Mouse (Mus musculus) erythroblast, embryonic 14.5 days (primary cell): ENCODE results near the gene Copa. TPM values are rescaled to one million over a fixed set of nuclear protein-coding genes. Genes with fewer than 3 reads are reported as not detected.

Experiments used
- H3K27me3 ChIP-seq: 2 replicates; pipeline ENCODE4 v1.6.1; 2012; ENCODE audit warnings: inconsistent platforms; ENCODE audit not compliant: control insufficient read depth
- H3K36me3 ChIP-seq: 2 replicates; pipeline ENCODE4 v1.6.1; 2012; ENCODE audit warnings: mild to moderate bottlenecking, inconsistent platforms; ENCODE audit not compliant: control insufficient read depth
- H3K4me1 ChIP-seq: 2 replicates; pipeline ENCODE4 v1.6.1; 2012; ENCODE audit warnings: inconsistent platforms; ENCODE audit not compliant: control insufficient read depth
- H3K4me3 ChIP-seq: replicated peaks from 2 replicates; pipeline ENCODE3; 2012; ENCODE audit warnings: moderate library complexity, mild to moderate bottlenecking, inconsistent platforms
- H3K9me3 ChIP-seq: 2 replicates; pipeline ENCODE4 v1.6.1; 2012; ENCODE audit warnings: low read length, inconsistent platforms, mixed read lengths; ENCODE audit not compliant: control insufficient read depth
- GATA1 ChIP-seq: IDR thresholded peaks from 2 replicates; pipeline ENCODE4 v1.6.1; 2012; ENCODE audit warnings: low read length, inconsistent platforms, mixed read lengths
- TAL1 ChIP-seq: IDR thresholded peaks from 3 replicates; pipeline ENCODE4 v1.6.1; 2012; ENCODE audit warnings: low read length, inconsistent platforms, mixed read lengths
- polyA plus RNA-seq: library from polyadenylated mRNA; stranded (reverse); fragments of >175 nt; gene quantifications from 2 replicates; pipeline ENCODE4 v1.2.3, GENCODE M21; 2012

Copa gene
- polyA plus RNA-seq, 1 experiment: 0.78 TPM

DNA sequence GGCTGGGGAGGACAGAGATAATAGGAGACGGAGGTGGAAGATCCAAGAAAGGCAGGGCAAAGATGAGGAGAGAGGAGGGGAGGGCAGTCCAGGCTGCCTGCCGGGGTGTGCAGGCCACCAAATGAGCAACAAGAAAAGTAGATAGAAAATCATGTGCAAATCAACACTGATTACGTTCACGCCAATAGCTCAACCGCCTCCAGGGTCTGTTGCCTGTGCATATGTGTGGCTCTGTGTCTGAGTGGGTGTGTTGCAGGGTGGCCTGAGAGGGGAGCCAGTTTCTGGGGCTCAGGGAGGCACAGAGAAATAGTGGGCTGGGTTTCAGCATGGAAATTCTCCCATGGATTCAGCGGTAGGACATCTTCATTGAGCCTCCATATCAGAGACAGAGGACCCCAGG is 24.0 kb upstream of the Copa start:
- H3K9me3 ChIP-seq: no peaks in the 10 kb centered on the region
- H3K36me3 ChIP-seq: no peaks in the 10 kb centered on the region
- H3K4me1 ChIP-seq: no peaks in the 10 kb centered on the region
- no peak overlapping the region for H3K4me3 ChIP-seq
- H3K27me3 ChIP-seq: peaks cover 40% of the 10 kb centered on the region
- TF ChIP-seq GATA1: no peak
- no peak for TF ChIP-seq TAL1

DNA sequence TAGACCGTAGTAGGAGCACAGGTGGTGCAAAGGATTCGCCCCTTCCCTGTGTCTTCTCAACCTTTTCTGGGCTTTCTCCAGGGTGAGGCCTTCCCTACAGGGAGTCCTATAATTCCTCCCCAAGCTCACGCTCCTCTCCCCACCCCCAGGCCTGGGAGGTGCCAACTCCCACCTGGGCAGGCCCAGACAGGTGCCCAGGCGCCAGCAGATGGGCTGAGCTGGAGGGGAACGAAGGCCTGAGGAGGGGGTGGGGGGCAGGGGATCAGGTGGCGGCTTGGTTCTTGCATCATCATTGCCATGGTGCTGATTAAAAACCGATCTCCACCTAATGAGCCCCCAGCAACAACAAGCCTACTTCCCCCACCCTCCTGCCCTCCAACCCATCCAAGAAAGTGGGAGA is 23.5 kb upstream of the Copa start:
- TF ChIP-seq TAL1: no peak
- TF ChIP-seq GATA1: no peak
- Histone ChIP-seq H3K9me3 (no peaks in the 10 kb centered on the region), H3K27me3 (peaks cover 35% of the 10 kb centered on the region)

GRCm38 (mm10) chr1:172060659-172061058 is 21.7 kb upstream of the Copa start:
- peaks cover 16% of the 10 kb centered on the region for H3K36me3 ChIP-seq
- no peaks in the 10 kb centered on the region for H3K4me1 ChIP-seq
- no peak for TF ChIP-seq GATA1
- TF ChIP-seq TAL1: no peak
- H3K27me3 ChIP-seq: peaks cover 17% of the 10 kb centered on the region
- H3K9me3 ChIP-seq: no peaks in the 10 kb centered on the region
- H3K4me3 ChIP-seq: no peak overlapping the region

More for the DNA sequence above, 23.5 kb upstream of the Copa start:
- Histone ChIP-seq H3K4me1 (no peaks in the 10 kb centered on the region), H3K4me3 (no peak overlapping the region), H3K36me3 (no peaks in the 10 kb centered on the region)

DNA sequence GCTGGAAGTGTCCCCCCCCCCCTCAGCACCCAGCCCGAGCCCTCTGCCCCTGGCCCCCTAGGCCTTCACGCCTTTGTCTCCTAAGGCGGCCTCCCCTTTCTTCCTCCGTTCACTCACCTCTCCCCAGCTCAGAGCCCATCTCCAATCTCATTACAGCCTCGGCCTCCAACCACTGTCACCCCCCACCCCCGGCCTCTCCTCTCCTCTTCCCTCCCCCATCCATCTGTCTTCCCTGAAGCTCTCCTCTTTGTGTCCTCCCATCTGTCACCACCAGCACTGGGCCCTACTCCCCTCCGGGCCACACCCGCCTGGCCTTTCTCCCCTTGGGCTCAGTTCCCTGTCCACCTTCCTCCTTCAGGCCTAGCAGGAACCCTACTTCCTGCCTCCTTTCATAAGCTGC is 21.1 kb upstream of the Copa start:
- H3K4me1 ChIP-seq: no peaks in the 10 kb centered on the region
- H3K27me3 ChIP-seq: peaks cover 12% of the 10 kb centered on the region
- H3K4me3 ChIP-seq: no peak overlapping the region
- peaks cover 20% of the 10 kb centered on the region for H3K36me3 ChIP-seq
- TF ChIP-seq TAL1: no peak
- no peak for TF ChIP-seq GATA1
- no peaks in the 10 kb centered on the region for H3K9me3 ChIP-seq

- TF ChIP-seq TAL1 (no peak), GATA1 (no peak)
- no peaks in the 10 kb centered on the region for H3K9me3 ChIP-seq
- no peaks in the 10 kb centered on the region for H3K4me1 ChIP-seq
- H3K36me3 ChIP-seq: peaks cover 29% of the 10 kb centered on the region
- H3K4me3 ChIP-seq: no peak overlapping the region
- peaks cover 3% of the 10 kb centered on the region; the same call in 1 of the 2 replicates for H3K27me3 ChIP-seq
Observed at GRCm38 (mm10) chr1:172062101-172062500, 20.2 kb upstream of the Copa start.

- H3K4me3 ChIP-seq: no peak overlapping the region
- no peaks in the 10 kb centered on the region for H3K4me1 ChIP-seq
- TF ChIP-seq GATA1 (no peak), TAL1 (no peak)
- no peaks in the 10 kb centered on the region for H3K9me3 ChIP-seq
- peaks cover 2% of the 10 kb centered on the region; the same call in 1 of the 2 replicates for H3K27me3 ChIP-seq
- peaks cover 43% of the 10 kb centered on the region for H3K36me3 ChIP-seq
Observed at GRCm38 (mm10) chr1:172063291-172064023, 18.9 kb upstream of the Copa start.

DNA sequence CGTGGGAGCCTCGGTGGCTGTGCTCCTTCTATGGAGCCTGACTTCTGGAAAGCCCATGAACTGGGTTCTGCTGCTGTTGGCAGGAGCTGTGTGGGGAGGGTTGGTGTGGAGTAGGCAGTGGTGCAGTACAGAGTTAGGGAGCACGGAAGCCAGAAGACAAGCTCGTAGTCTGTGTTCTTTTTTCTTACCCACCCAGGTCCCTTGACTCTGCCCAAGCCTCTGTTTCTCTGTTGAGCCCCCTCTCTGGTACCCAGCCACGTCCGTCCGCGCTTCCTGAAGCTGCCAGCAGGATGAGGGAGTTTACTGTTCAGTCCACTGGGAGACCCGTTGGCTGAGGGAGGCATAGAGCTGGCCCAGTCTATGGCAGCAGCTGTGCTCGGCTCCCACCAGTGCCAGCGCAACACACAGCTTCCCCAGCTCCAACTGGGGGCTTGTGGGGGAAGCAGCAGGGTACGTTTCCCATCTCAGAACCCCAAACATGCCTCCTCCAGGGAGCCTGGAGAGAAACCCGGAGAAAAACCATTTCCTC is 17.7 kb upstream of the Copa start:
- Histone ChIP-seq H3K4me1 (no peaks in the 10 kb centered on the region), H3K27me3 (peaks cover 2% of the 10 kb centered on the region; the same call in 1 of the 2 replicates), H3K36me3 (peaks cover 55% of the 10 kb centered on the region), H3K9me3 (no peaks in the 10 kb centered on the region), H3K4me3 (no peak overlapping the region)
- TF ChIP-seq TAL1 (no peak), GATA1 (no peak)

DNA sequence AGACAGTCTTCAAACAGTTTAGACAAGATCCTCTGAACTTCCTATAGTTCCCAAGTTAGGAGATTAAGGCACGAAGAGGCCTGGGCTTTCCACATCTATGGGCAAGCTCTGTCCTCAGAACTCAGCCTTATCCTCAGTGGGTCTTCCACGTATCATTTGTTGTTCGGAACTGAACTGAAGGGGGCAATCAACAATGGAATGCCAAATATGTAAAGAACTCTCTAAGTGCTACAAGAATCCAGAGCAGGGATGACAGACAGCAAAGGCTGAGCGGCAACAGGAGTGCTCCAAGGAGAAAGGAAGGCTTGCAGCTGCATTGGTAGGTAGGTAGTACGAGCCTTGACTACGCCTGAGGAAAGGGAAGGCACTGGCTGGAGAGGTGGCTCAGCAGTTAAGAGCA is 12.1 kb upstream of the Copa start:
- Histone ChIP-seq H3K4me3 (no peak overlapping the region), H3K4me1 (no peaks in the 10 kb centered on the region), H3K9me3 (no peaks in the 10 kb centered on the region), H3K27me3 (no peaks in the 10 kb centered on the region), H3K36me3 (peaks cover 99% of the 10 kb centered on the region)
- no peak for TF ChIP-seq TAL1
- no peak for TF ChIP-seq GATA1

GRCm38 (mm10) chr1:172071556-172071955 is 10.8 kb upstream of the Copa start:
- Histone ChIP-seq H3K4me1 (no peaks in the 10 kb centered on the region), H3K4me3 (no peak overlapping the region), H3K36me3 (peaks cover 100% of the 10 kb centered on the region), H3K27me3 (no peaks in the 10 kb centered on the region), H3K9me3 (no peaks in the 10 kb centered on the region)
- no peak for TF ChIP-seq TAL1
- TF ChIP-seq GATA1: no peak

- peaks cover 95% of the 10 kb centered on the region for H3K36me3 ChIP-seq
- H3K9me3 ChIP-seq: no peaks in the 10 kb centered on the region
- peaks cover under 1% of the 10 kb centered on the region for H3K4me1 ChIP-seq
- H3K4me3 ChIP-seq: no peak overlapping the region
- TF ChIP-seq GATA1 (no peak), TAL1 (no peak)
- H3K27me3 ChIP-seq: no peaks in the 10 kb centered on the region
Observed at GRCm38 (mm10) chr1:172072604-172073003, 9.7 kb upstream of the Copa start.
